Mouse (Mus musculus) right cerebral cortex, adult 18-20 months (tissue): Measurements from ENCODE around the gene Pacs1.
"Not testable (repeated sequence)": the region's sequence is repeated elsewhere in the genome, so short reads cannot be mapped to it uniquely, and the experiment has no call there.

Experiments used
- DNase-seq: peaks from one replicate; pipeline ENCODE4 v3.0.0; 2022; ENCODE audit warnings: mixed read lengths

Pacs1 gene

GRCm38 (mm10) chr19:5150358-5150757 is 122.6 kb downstream of the Pacs1 start:
- DNase-seq, result peak; percentile 87

- DNase-seq, result not testable (repeated sequence)
Observed at GRCm38 (mm10) chr19:5149041-5149440, 123.9 kb downstream of the Pacs1 start.

- DNase-seq, result peak; percentile 72
Observed at GRCm38 (mm10) chr19:5139640-5140039, 133.3 kb downstream of the Pacs1 start.

GRCm38 (mm10) chr19:5131237-5131636 is 141.7 kb downstream of the Pacs1 start:
- no peak for DNase-seq

- DNase-seq, result no peak
Observed at GRCm38 (mm10) chr19:5129770-5130169, 143.1 kb downstream of the Pacs1 start.

- DNase-seq, result no peak
Observed at GRCm38 (mm10) chr19:5124055-5124614, 148.8 kb downstream of the Pacs1 start.

GRCm38 (mm10) chr19:5123241-5123640 is 149.7 kb downstream of the Pacs1 start:
- no peak for DNase-seq

GRCm38 (mm10) chr19:5122492-5122891 is 150.4 kb downstream of the Pacs1 start:
- no peak for DNase-seq

- no peak for DNase-seq
Observed at GRCm38 (mm10) chr19:5118384-5118698, 154.6 kb downstream of the Pacs1 start, which contains the start of gene Klc2. Gene Klc2, minus strand, starts transcription at chr19:5118560.

- DNase-seq, result peak; percentile 90
Observed at GRCm38 (mm10) chr19:5117494-5118383, 155.2 kb downstream of the Pacs1 start.

GRCm38 (mm10) chr19:5113783-5114182 is 159.1 kb downstream of the Pacs1 start:
- peak; percentile 72 for DNase-seq

- no peak for DNase-seq
Observed at GRCm38 (mm10) chr19:5109659-5110453, 163.1 kb downstream of the Pacs1 start.

GRCm38 (mm10) chr19:5108702-5109101 is 164.2 kb downstream of the Pacs1 start:
- DNase-seq, result no peak

GRCm38 (mm10) chr19:5108271-5108575 is 164.7 kb downstream of the Pacs1 start:
- no peak for DNase-seq

- DNase-seq, result no peak
Observed at GRCm38 (mm10) chr19:5107556-5108270, 165.2 kb downstream of the Pacs1 start.

- DNase-seq, result peak; percentile 99
Observed at GRCm38 (mm10) chr19:5106731-5107191, 166.2 kb downstream of the Pacs1 start, which contains the start of gene Rab1b. Gene Rab1b, minus strand, starts transcription at chr19:5107072.

GRCm38 (mm10) chr19:5106074-5106473 is 166.8 kb downstream of the Pacs1 start:
- no peak for DNase-seq

GRCm38 (mm10) chr19:5098363-5099143 is 174.4 kb downstream of the Pacs1 start, which contains the start of gene Cnih2:
Gene Cnih2, minus strand, starts transcription at chr19:5098521.
- peak; percentile 82 for DNase-seq

GRCm38 (mm10) chr19:5097521-5098362 is 175.2 kb downstream of the Pacs1 start:
- no peak for DNase-seq

- DNase-seq, result no peak
Observed at GRCm38 (mm10) chr19:5095887-5096474, 176.9 kb downstream of the Pacs1 start.
